Mouse (Mus musculus): ENCODE measurements around the gene Kcna6.

The Kcna6 gene

GRCm38 (mm10) chr6:126740211-126741142 lies at the start of gene Kcna6:
TSS of gene Kcna6 (minus strand) at chr6:126740674.
- in situ Hi-C loops (cut with MboI; ENCODE audit: low sequenced_read_pairs): no loop called here

GRCm38 (mm10) chr6:126788863-126789262 lies 48.4 kb upstream of the Kcna6 start:
- in situ Hi-C loops (cut with MboI; ENCODE audit: low sequenced_read_pairs): no loop called here

- in situ Hi-C loops (cut with MboI; ENCODE audit: low sequenced_read_pairs): no loop called here
These were observed 43.7 kb upstream of the Kcna6 start for GRCm38 (mm10) chr6:126784206-126784605.

- in situ Hi-C loops (cut with MboI; ENCODE audit: low sequenced_read_pairs): no loop called here
These were observed 43.2 kb upstream of the Kcna6 start for GRCm38 (mm10) chr6:126783651-126784066.

GRCm38 (mm10) chr6:126783056-126783455 lies 42.6 kb upstream of the Kcna6 start:
- in situ Hi-C loops (cut with MboI; ENCODE audit: low sequenced_read_pairs): no loop called here

- in situ Hi-C loops (cut with MboI; ENCODE audit: low sequenced_read_pairs): no loop called here
These were observed 37.4 kb upstream of the Kcna6 start for GRCm38 (mm10) chr6:126777889-126778288.

GRCm38 (mm10) chr6:126773873-126774272 lies 33.4 kb upstream of the Kcna6 start:
- in situ Hi-C loops (cut with MboI; ENCODE audit: low sequenced_read_pairs): no loop called here

- in situ Hi-C loops (cut with MboI; ENCODE audit: low sequenced_read_pairs): no loop called here
These were observed 31.9 kb upstream of the Kcna6 start for GRCm38 (mm10) chr6:126772326-126772725.

- in situ Hi-C loops (cut with MboI; ENCODE audit: low sequenced_read_pairs): no loop called here
These were observed 29.8 kb upstream of the Kcna6 start for GRCm38 (mm10) chr6:126770146-126770731.

GRCm38 (mm10) chr6:126768957-126769665 lies 28.6 kb upstream of the Kcna6 start:
- in situ Hi-C loops (cut with MboI; ENCODE audit: low sequenced_read_pairs): no loop called here

GRCm38 (mm10) chr6:126767610-126768532 lies 27.4 kb upstream of the Kcna6 start:
- in situ Hi-C loops (cut with MboI; ENCODE audit: low sequenced_read_pairs): no loop called here

- in situ Hi-C loops (cut with MboI; ENCODE audit: low sequenced_read_pairs): no loop called here
These were observed 26.1 kb upstream of the Kcna6 start for GRCm38 (mm10) chr6:126766552-126766951.

GRCm38 (mm10) chr6:126764563-126765091 lies 24.2 kb upstream of the Kcna6 start:
- in situ Hi-C loops (cut with MboI; ENCODE audit: low sequenced_read_pairs): no loop called here

- in situ Hi-C loops (cut with MboI; ENCODE audit: low sequenced_read_pairs): no loop called here
These were observed 20.9 kb upstream of the Kcna6 start for GRCm38 (mm10) chr6:126761362-126761761.

GRCm38 (mm10) chr6:126755729-126756411 lies 15.4 kb upstream of the Kcna6 start:
- in situ Hi-C loops (cut with MboI; ENCODE audit: low sequenced_read_pairs): no loop called here

- in situ Hi-C loops (cut with MboI; ENCODE audit: low sequenced_read_pairs): no loop called here
These were observed 12.0 kb upstream of the Kcna6 start for GRCm38 (mm10) chr6:126752520-126752919.

GRCm38 (mm10) chr6:126745888-126746287 lies 5.4 kb upstream of the Kcna6 start:
- in situ Hi-C loops (cut with MboI; ENCODE audit: low sequenced_read_pairs): no loop called here

- in situ Hi-C loops (cut with MboI; ENCODE audit: low sequenced_read_pairs): no loop called here
These were observed 2.1 kb upstream of the Kcna6 start for GRCm38 (mm10) chr6:126742610-126743009.

GRCm38 (mm10) chr6:126739326-126740210 lies 906 bp downstream of the Kcna6 start:
- in situ Hi-C loops (cut with MboI; ENCODE audit: low sequenced_read_pairs): no loop called here
